Mouse (Mus musculus) testis, adult 2 months (tissue): Measurements from ENCODE around the gene Ednrb.

Experiments used
- CTCF ChIP-seq: fragments of 200-500 bp; IDR thresholded peaks from 2 replicates; pipeline ENCODE4 v1.5.1; 2012; ENCODE audit warnings: low read depth, mild to moderate bottlenecking, inconsistent platforms, low read length, moderate library complexity; ENCODE audit not compliant: control insufficient read depth, insufficient read depth, insufficient replicate concordance
- POLR2A ChIP-seq: fragments of 200-500 bp; IDR thresholded peaks from 2 replicates; pipeline ENCODE4 v1.6.1; 2012; ENCODE audit warnings: low read depth, mild to moderate bottlenecking, inconsistent platforms, low read length, moderate library complexity; ENCODE audit not compliant: control insufficient read depth

- TF ChIP-seq CTCF (no peak), POLR2A (no peak)
These were observed 32.9 kb downstream of the Ednrb start for GRCm38 (mm10) chr14:103811291-103811690.
